Mouse (Mus musculus): Measurements from ENCODE around the gene Foxl1. TPM values are rescaled to one million over a fixed set of nuclear protein-coding genes. Genes with fewer than 3 reads are reported as not detected.
"Not testable (repeated sequence)": the region's sequence is repeated elsewhere in the genome, so short reads cannot be mapped to it uniquely, and the experiment has no call there.

Gene Foxl1
- polyA plus RNA-seq, 1 experiment from 2014 or later, result 0.70 TPM

GRCm38 (mm10) chr8:121128531-121129264 is 958 bp downstream of the Foxl1 start:
- 1% methylated on average over 55 of the region's 55 CpGs for WGBS
- peak overlapping the region; percentile 9; the same call in 1 of the 2 replicates for H3K4me3 ChIP-seq
- H3K4me2 ChIP-seq, result peak overlapping the region; percentile 36
- H3K9me3 ChIP-seq, result no peaks in the 10 kb centered on the region
- H3K9ac ChIP-seq, result no peak overlapping the region
- no peaks in the 10 kb centered on the region for H3K36me3 ChIP-seq
- peaks cover 96% of the 10 kb centered on the region for H3K27me3 ChIP-seq
- no peak for ATAC-seq (ENCODE audit: low read depth)
- H3K27ac ChIP-seq (replicated peaks), result no peak overlapping the region
- peaks cover 30% of the 10 kb centered on the region for H3K4me1 ChIP-seq (replicated peaks)

- H3K4me1 ChIP-seq (replicated peaks), result peaks cover 30% of the 10 kb centered on the region
- 13% methylated on average over 16 of the region's 16 CpGs for WGBS
- H3K27ac ChIP-seq (replicated peaks), result no peak overlapping the region
- no peak for ATAC-seq (ENCODE audit: low read depth)
- H3K9ac ChIP-seq, result no peak overlapping the region
- H3K4me2 ChIP-seq, result 0 out of 2 replicates have a peak overlapping the region, but pooled peaks have one; percentile 36
- no peaks in the 10 kb centered on the region for H3K36me3 ChIP-seq
- H3K4me3 ChIP-seq, result no peak overlapping the region
- peaks cover 91% of the 10 kb centered on the region for H3K27me3 ChIP-seq
- H3K9me3 ChIP-seq, result no peaks in the 10 kb centered on the region
Observed at GRCm38 (mm10) chr8:121129265-121129940, 1.7 kb downstream of the Foxl1 start.

GRCm38 (mm10) chr8:121130522-121130921 is 2.8 kb downstream of the Foxl1 start:
- Histone ChIP-seq H3K4me3 (no peak overlapping the region), H3K36me3 (no peaks in the 10 kb centered on the region), H3K27ac (replicated peaks) (no peak overlapping the region), H3K27me3 (peaks cover 87% of the 10 kb centered on the region), H3K9ac (no peak overlapping the region), H3K4me2 (no peak overlapping the region), H3K4me1 (replicated peaks) (peaks cover 21% of the 10 kb centered on the region), H3K9me3 (no peaks in the 10 kb centered on the region)
- 36% methylated on average over 5 of the region's 5 CpGs for WGBS
- ATAC-seq (ENCODE audit: low read depth), result no peak

DNA sequence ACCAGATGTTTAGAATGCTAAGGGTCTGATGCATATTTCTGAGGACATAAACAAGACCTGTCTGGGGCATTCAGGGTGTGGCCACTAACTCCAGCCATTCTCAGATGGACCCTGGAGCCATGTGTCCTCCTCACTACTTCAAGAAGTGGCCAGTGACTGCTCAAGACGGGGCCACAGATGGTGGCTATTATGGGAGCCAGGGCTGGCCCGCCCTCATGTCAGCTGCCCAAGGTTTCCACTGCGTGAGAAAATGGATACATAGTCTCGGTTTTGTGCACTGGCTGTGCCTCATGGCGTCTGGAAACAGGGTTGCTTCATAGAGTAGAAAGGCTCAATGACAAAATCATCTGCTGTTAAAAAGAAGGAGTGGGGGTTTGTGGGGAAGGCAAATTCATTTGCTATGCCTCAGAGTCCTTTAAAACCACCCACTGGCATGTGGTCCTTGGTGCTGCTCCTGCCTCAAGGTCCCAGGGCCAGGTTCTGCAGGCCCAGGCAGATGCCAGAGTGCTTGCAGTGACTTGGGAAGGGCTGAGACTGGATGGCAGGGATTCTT is 5.3 kb downstream of the Foxl1 start:
- H3K4me2 ChIP-seq, result no peak overlapping the region
- ATAC-seq (ENCODE audit: low read depth), result no peak
- no peaks in the 10 kb centered on the region for H3K36me3 ChIP-seq
- no peak overlapping the region for H3K27ac ChIP-seq (replicated peaks)
- 68% methylated on average over 5 of the region's 5 CpGs for WGBS
- no peak overlapping the region for H3K9ac ChIP-seq
- peaks cover 9% of the 10 kb centered on the region for H3K9me3 ChIP-seq
- no peak overlapping the region for H3K4me3 ChIP-seq
- H3K27me3 ChIP-seq, result peaks cover 65% of the 10 kb centered on the region
- H3K4me1 ChIP-seq (replicated peaks), result peaks cover 12% of the 10 kb centered on the region

DNA sequence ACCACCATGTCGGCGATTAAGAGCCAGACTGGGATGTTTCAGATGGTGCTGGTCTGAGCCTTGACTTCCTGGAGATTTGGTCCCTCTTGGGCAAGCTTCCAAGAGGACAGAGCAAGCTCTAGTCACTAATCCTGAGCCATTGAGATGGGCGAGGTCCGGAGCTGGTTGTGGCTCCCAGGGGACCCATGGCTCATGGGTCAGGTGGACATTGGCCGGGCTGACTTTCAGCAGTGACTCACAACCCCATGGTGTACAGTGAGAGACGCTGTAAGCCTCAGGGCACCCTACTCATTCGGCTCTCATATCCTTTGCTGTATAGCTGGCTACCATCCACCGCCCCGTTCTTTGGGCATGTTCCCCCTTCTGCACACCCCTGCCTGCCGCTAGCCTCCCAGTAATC is 6.4 kb downstream of the Foxl1 start:
- no peak overlapping the region for H3K4me2 ChIP-seq
- no peak overlapping the region for H3K9ac ChIP-seq
- no peak for ATAC-seq (ENCODE audit: low read depth)
- no peak overlapping the region for H3K27ac ChIP-seq (replicated peaks)
- H3K27me3 ChIP-seq, result peaks cover 55% of the 10 kb centered on the region
- no peaks in the 10 kb centered on the region for H3K36me3 ChIP-seq
- 86% methylated on average over 10 of the region's 10 CpGs for WGBS
- H3K9me3 ChIP-seq, result peaks cover 10% of the 10 kb centered on the region
- peaks cover under 1% of the 10 kb centered on the region; the same call in 1 of the 2 replicates for H3K4me1 ChIP-seq (replicated peaks)
- no peak overlapping the region for H3K4me3 ChIP-seq

- Histone ChIP-seq H3K4me3 (no peak overlapping the region), H3K4me1 (replicated peaks) (no peaks in the 10 kb centered on the region), H3K9me3 (peaks cover 10% of the 10 kb centered on the region), H3K27ac (replicated peaks) (no peak overlapping the region), H3K9ac (no peak overlapping the region), H3K4me2 (no peak overlapping the region), H3K36me3 (no peaks in the 10 kb centered on the region), H3K27me3 (peaks cover 50% of the 10 kb centered on the region)
- no peak for ATAC-seq (ENCODE audit: low read depth)
- 88% methylated on average over 11 of the region's 11 CpGs for WGBS
Observed at GRCm38 (mm10) chr8:121134512-121134911, 6.8 kb downstream of the Foxl1 start.

- Histone ChIP-seq H3K4me1 (replicated peaks) (no peaks in the 10 kb centered on the region), H3K4me3 (no peak overlapping the region), H3K36me3 (no peaks in the 10 kb centered on the region), H3K27me3 (peaks cover 36% of the 10 kb centered on the region), H3K4me2 (no peak overlapping the region), H3K9me3 (peaks cover 10% of the 10 kb centered on the region), H3K27ac (replicated peaks) (no peak overlapping the region), H3K9ac (no peak overlapping the region)
- ATAC-seq (ENCODE audit: low read depth), result no peak
- WGBS, result 95% methylated on average over 6 of the region's 6 CpGs
Observed at GRCm38 (mm10) chr8:121136856-121137255, 9.1 kb downstream of the Foxl1 start.

DNA sequence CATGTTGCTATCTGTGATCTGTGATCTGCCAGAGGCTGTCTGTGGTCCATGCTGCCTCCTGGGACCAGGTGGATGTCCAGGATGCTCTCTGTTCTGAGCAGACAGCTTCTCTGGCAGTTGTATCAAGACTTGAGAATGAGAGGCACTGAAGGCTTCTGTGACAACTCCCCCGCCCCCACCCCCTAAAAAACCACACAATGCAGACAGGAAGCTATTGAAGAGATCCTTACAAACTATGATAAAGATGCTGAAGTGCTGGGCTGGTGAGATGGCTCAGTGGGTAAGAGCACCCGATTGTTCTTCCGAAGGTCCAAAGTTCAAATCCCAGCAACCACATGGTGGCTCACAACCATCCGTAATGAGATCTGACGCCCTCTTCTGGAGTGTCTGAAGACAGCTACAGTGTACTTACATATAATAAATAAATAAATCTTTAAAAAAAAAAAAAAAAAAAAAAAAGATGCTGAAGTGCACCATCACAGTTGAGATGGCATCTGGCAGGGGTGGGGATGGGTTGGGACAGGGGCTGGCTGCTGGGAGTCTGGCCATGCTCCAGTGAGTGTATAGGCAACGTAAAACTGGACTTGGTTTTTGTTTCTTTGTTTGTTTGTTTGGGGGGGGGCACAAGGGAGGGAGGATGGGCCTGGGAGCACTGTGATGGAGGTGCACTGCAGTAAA is 17.9 kb downstream of the Foxl1 start:
- not testable (repeated sequence) for H3K9ac ChIP-seq; H3K9me3 ChIP-seq; H3K4me1 ChIP-seq (replicated peaks); H3K36me3 ChIP-seq; H3K4me3 ChIP-seq; H3K27ac ChIP-seq (replicated peaks); ATAC-seq (ENCODE audit: low read depth); H3K4me2 ChIP-seq
- WGBS, result 78% methylated on average over 5 of the region's 6 CpGs
- peaks cover 36% of the 10 kb centered on the region for H3K27me3 ChIP-seq

DNA sequence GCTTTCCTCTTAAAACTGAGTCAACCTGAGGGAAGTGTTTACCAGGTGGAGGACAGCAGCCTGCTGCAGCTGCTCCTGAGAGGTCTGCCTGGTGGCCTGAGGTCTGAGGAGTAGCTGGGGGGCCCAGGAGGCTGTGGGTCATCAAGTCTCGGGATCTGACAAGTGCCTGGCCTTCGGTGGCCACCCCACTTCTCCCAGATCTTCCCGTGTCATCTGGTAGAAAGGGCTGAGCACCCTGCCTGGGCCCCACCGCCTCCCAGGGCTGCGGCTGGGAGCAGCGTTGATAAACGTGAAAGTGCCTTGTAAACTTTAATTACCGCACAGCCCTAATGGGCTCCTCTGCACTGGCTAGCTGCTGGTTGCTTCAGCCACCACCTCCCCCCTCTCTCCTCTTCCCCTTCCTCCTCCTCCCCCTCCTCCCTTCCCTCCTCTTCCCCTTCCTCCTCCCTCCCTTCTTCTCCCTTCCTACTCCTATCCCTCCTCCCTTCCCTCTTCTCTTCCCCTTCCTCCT is 20.9 kb downstream of the Foxl1 start:
- ATAC-seq (ENCODE audit: low read depth), result no peak
- Histone ChIP-seq H3K4me3 (no peak overlapping the region), H3K4me1 (replicated peaks) (peaks cover 4% of the 10 kb centered on the region; the same call in 1 of the 2 replicates), H3K9me3 (no peaks in the 10 kb centered on the region), H3K4me2 (no peak overlapping the region), H3K27me3 (peaks cover 10% of the 10 kb centered on the region; the same call in 1 of the 2 replicates), H3K9ac (no peak overlapping the region), H3K36me3 (no peaks in the 10 kb centered on the region), H3K27ac (replicated peaks) (no peak overlapping the region)
- 12% methylated on average over 8 of the region's 8 CpGs for WGBS

DNA sequence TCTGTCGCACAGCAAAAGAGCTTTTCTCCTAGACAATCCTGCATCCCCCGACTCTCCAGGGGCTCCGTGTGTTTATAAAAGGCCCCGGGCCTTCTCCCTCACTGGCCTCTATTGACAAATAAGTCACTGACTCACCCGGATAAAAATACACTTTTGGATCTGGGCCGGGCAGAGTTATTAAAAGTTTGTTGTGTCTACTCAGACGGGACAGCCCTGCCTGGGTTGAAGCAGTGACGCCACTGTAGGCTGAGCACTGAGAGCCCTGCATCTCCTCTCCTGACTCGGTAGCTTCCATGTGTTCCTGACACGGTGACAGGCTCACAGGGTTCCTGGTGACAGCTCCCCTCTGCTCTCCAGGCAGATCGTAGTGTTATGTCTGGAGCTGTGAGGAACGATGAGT is 24.7 kb downstream of the Foxl1 start:
- peaks cover 4% of the 10 kb centered on the region; the same call in 1 of the 2 replicates for H3K4me1 ChIP-seq (replicated peaks)

DNA sequence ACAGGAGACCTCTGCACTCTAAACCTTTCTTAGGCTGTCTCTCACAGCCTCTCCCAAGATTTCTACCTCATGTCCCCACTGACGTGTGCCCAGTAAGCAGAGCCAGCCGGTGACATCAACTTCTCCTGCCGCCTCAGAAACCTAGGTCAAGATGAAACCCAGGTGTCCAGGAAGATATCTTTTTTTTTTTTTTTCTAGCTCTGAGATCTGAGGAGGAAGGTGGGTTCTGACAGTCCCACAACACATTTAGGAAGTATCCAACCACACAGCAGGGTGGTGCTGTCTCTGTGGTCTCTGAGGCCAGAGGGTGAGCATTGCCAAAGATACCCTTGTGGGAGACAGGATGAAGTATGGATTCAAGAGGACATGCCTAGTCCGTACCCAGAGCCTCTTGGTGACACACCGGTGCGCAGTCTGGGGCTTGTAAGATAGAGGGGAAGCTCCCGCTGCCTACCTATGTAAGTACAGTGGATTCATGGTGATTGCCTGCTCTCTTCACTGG is 29.3 kb downstream of the Foxl1 start:
- H3K9me3 ChIP-seq, result no peaks in the 10 kb centered on the region
- WGBS, result 92% methylated on average over 7 of the region's 7 CpGs
- H3K36me3 ChIP-seq, result no peaks in the 10 kb centered on the region
- H3K9ac ChIP-seq, result no peak overlapping the region
- H3K27ac ChIP-seq (replicated peaks), result no peak overlapping the region
- H3K27me3 ChIP-seq, result peaks cover 6% of the 10 kb centered on the region; the same call in 1 of the 2 replicates
- no peak for ATAC-seq (ENCODE audit: low read depth)
- no peak overlapping the region for H3K4me2 ChIP-seq
- H3K4me3 ChIP-seq, result no peak overlapping the region
- no peaks in the 10 kb centered on the region for H3K4me1 ChIP-seq (replicated peaks)

More for the DNA sequence above, 24.7 kb downstream of the Foxl1 start:
- H3K27ac ChIP-seq (replicated peaks), result no peak overlapping the region
- H3K27me3 ChIP-seq, result 0 out of 2 replicates have a peak, but pooled peaks cover 3% of the 10 kb centered on the region
- no peak overlapping the region for H3K4me2 ChIP-seq
- no peak overlapping the region for H3K9ac ChIP-seq
- WGBS, result 66% methylated on average over 12 of the region's 12 CpGs
- H3K4me3 ChIP-seq, result no peak overlapping the region
- no peak for ATAC-seq (ENCODE audit: low read depth)
- H3K9me3 ChIP-seq, result no peaks in the 10 kb centered on the region
- H3K36me3 ChIP-seq, result no peaks in the 10 kb centered on the region

All from neural tube, embryonic 13.5 days (tissue).